Mouse (Mus musculus) brain, embryonic 18.5 days (tissue): ENCODE measurements at regions not wholly inside any gene's neighbourhood (a gene's known extent, or its start where the extent isn't known, plus 50 kb on each side); places are given as distances from the start of the nearest gene placed in this dataset.

Source experiments
- DNase-seq: peaks from one replicate; pipeline ENCODE4 v3.0.0-alpha.2; 2012; ENCODE audit warnings: low read depth, low spot score

GRCm38 (mm10) chr12:112437046-112437445 is 52.2 kb upstream of the A530016L24Rik start:
- DNase-seq = no peak

DNA sequence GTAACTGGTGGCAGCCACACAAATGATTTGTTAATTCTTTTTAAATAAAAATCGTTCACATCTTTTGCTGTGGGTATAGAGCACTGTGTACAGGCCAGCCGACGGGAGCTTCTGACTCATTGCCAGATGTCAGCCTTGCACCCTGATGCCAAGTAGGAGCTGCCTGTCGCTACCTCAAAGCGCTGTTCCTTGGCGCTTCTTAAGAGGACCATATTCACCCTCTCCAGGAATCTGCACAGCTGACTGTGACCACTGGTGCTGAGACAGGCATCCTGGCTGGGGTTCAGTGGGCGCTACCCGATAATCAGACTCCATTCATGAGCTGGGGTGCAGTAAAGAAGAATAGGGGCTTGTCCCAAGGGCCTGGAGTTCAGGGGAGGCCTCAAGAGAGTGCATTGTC is 51.0 kb upstream of the A530016L24Rik start:
- DNase-seq = no peak
